Mouse (Mus musculus): ENCODE results near the gene Slc35e3. TPM values are rescaled to one million over a fixed set of nuclear protein-coding genes. Genes with fewer than 3 reads are reported as not detected.

Gene Slc35e3
- total RNA-seq, 2 experiments from 2014 or later: 6.3 to 6.6 TPM

DNA sequence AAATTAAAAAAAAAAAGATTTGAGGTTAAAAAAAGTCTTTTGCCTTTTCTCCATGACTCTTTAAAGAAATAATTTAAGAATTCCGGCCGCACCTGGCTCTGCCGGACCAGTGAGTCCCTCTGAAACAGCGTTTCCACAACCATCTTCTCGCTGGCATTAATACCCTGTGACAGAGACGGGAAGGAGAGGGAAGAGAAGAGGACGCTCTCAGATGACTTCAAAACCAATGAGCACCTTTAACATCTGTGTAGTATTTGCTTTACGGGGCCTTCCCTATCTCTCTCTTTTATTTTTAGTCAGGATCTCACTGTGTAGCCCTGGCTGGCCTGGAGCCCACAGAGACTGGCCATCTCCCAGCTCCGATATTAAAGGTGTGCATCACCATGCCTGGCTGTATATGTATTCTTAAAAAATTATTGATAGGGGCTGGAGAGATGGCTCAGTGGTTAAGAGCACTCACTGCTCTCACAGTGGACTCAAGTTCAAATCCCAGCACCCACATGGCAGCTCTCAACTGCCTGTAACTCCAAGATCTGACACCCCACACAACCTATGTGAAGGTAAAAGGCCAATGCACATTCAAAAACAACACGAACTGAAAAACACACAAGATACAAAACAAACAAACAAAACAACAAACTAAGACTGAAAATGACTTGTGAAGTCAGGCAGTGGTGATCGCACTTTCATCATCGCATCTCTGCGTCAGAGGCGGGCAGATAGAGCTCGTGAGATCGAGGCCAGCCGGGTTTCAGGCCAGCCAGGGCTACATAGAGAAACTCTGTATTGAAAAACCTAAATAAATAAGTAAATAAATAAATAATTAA lies 31.5 kb upstream of the Slc35e3 start:
- DNase-seq: no peak
- intact Hi-C loops (cut with DNase I): loop anchor here (5.0 kb wide), 1 partner anchor 335 kb away; no protein-coding TSS in a partner anchor

DNA sequence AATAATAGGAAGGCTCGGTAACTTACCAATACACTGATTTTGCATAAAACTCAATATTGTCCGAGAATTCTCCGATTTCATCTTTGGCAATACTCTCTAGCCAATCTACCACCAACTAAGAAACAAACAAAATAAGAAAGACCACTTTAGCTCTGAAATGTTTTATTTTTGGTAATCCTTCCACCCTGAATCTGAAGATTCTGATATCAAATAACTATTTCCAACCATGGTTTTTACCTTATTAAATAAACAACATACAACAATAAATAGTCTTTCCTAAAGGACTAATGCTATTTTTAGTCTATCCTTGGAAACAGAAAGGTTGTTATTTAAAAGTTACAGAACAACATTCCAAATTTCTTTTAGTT lies 30.9 kb upstream of the Slc35e3 start:
- intact Hi-C loops (cut with DNase I): loop anchor here (5.0 kb wide), 1 partner anchor 335 kb away; no protein-coding TSS in a partner anchor
- no peak for DNase-seq

DNA sequence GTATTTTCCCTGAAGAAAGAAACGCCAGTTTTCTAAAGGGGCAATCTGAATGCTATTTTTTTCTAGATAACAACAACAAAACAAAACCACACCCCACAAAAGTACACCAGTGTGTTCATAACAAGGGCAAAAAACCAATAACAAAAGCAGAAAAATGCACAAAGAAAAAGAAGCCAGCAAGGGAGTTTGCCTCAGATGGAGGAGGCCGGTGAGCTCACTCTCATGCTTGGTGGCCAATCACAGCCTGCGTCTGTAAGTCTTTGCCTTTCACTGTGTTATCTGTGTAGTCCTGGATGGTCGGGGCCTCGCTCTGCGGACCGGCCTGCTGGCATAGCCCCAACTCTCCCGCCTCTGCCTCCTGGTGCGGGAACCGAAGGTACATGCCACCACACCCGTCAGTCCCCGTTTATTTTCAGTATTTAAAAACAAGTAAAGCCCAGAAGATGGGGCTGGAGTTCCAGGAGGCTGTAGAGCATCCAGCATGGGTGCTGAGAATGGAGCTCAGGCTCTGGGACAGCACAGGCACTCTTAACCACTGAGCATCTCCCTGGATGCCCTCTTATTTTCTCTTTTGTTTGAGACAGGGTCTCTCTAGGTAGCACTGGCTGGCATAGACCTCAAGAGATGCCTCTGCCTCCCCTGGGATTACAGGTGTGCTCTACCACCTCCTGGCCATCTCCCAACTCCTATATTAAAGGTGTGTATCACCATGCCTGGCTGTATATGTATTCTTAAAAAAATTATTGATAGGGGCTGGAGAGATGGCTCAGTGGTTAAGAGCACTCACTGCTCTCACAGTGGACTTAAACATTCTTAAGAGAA lies 30.3 kb upstream of the Slc35e3 start:
- intact Hi-C loops (cut with DNase I): loop anchor here (5.0 kb wide), 1 partner anchor 336 kb away; no protein-coding TSS in a partner anchor
- DNase-seq: no peak

DNA sequence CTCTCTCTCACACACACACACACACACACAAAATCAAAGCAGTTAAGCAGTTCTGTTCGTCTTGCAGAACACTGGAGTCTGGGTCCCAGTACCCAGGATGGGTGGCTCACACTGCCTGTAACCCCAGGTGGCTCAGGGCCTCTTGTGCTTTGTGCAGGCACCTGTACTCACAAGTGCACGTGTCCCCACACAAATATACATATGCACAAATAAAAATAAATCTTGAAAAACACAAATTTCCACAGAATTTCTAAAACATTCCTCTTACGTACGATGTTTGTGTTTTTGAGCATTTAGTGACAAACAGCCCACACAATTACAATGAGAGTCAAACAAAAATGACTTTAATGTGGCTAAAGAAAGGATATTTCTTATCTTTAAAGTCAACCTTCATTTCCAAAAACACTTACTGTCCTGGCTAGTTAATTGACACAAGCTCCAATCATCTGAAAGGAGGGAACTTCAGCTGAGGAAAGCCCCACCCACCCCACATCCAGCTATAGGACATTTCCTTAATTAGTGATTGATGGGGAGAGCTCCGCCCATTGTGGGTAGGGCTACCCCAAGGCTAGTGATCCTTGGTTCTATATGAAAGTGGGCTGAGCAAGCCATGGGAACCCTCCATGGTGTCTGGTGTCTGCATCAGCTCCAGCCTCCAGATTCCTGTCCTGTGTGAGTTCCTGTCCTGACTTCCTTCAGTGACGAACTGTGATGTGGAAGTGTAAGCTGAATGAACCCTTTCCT lies 29.4 kb upstream of the Slc35e3 start:
- intact Hi-C loops (cut with DNase I): loop anchor here (5.0 kb wide), 1 partner anchor 337 kb away; no protein-coding TSS in a partner anchor
- no peak for DNase-seq

DNA sequence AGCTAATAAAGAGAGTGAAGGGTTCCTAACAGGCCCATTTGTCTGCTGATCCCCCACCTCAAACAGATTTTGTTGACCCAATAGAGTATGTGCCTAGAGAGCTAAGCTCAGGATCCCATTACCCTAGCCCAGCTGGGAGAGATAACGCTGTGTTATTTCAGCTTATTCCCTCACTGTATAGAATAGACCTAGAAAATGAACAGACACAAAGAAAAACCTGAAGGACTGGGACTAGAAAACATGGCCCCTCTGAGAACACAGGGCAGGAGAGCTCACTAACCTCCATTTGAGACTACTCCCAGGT lies 28.6 kb upstream of the Slc35e3 start:
- DNase-seq: no peak
- intact Hi-C loops (cut with DNase I): loop anchor here (5.0 kb wide), 1 partner anchor 338 kb away; no protein-coding TSS in a partner anchor

DNA sequence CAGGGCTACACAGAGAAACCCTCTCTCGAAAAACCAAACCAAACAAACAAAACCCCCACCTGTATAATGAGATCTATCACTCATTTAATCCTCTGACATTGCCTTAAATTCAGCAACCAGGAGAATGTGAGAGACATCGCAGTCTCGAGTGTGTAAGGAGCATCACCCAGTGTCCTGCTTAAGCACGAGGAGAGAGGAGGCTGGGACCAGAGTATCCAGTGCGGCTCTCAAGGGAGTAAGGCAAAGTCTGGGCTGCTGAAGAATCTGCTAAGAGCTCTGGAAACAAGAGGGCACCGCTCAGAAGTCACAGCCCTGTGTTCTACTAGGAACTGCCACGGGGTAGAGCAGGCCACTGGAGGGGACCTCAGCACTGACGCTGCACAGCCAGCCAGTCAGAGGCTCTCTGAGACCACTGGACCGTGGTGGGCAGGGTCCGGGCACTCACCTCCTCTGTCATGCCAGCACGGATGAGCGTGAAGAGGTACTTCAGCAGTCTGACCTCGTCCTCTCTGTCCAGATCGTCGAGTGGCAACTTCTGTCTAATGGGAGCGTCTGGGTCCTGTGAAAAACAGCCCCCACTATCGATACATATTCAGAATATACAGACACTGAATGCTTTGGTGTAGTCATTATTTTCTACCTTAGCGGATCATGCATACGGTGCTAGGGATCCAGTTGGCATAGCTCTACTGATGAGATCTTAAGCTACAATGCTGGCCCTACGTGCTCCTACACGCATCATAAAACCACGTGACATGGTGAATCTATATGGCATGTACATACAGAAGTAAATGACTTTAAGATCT lies 28.0 kb upstream of the Slc35e3 start:
- intact Hi-C loops (cut with DNase I): no loop called here
- DNase-seq: no peak

DNA sequence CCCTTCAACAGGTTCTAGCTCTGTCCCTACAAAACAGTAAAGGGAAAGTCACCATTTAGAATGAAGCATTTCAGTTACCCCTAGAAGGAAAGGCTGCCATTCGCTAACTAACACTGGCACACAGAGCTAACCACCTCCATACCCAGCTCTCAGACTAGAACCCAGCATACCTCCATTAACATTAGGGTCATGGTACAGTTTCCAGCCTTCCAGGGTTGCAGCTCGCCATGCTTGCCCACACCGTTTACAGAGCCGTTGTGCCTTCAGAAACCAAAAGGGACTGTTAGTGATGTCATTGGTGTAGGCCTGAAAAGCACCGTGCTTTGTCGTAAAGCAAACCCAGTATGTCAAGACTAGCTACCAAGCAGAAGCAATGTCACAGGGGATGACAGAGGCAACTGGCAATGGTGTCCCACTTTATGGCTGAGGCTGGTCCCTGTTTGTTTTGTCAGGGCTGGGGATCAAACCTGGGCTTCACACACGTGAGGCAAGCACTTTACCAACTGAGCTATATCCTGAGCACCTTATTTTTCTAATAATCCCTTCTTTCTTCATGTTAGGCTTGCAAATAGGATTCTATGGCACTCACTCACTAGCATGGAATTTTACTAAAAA lies 27.0 kb upstream of the Slc35e3 start:
- intact Hi-C loops (cut with DNase I): no loop called here
- no peak for DNase-seq

DNA sequence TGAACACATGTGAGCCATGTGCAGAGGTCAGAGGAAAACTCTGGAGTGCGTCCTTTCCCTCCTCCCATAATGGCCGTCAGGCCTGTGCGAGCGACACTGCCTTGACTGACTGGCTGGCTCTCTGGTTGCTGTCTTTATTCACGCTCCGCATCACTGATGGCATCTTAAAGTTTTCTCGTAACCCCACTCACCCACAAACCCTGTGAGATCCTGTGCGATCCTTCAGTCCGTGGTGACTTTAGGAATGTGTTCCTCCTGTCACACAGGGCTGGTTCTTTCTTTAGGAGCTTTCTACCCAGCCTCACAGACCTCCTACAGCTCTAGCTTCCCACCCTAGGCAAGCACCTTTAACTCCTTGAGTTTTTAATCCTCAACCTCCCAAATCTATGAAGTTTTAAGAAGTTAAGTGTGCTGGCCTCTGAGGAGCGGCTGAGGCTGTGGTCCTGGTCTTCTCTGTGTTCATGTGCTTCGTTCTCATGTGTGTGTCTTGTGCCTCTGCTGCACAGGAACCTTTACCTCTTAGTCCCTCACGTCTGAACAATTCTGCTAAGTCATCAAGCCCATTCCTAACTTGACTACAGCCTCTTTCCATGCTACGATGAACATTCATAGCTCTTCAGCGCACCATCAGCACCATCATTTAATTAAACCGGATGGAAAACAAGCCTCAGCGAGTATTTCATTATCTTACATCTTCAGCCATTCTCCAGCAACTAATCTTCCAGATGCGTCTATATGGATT lies 26.4 kb upstream of the Slc35e3 start:
- no peak for DNase-seq
- intact Hi-C loops (cut with DNase I): no loop called here

DNA sequence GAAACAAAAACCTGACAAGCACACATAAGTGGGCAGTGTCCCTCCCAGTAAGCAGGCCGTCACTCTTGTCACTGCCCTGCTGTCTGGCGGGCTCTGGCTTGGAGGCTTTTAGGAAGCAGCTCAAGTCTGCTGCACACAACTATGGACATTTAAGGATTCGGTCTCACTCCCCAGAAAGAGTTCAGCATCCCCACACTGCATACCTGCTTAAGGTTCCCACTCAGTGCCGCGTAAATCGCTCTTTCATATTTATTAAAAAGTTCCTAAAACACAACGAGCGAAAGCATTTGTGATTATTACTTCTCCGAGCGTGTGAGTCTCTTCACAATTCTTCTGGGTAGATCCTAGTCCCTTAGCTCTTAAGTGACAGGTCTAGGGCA lies 25.0 kb upstream of the Slc35e3 start:
- DNase-seq: no peak
- intact Hi-C loops (cut with DNase I): no loop called here

DNA sequence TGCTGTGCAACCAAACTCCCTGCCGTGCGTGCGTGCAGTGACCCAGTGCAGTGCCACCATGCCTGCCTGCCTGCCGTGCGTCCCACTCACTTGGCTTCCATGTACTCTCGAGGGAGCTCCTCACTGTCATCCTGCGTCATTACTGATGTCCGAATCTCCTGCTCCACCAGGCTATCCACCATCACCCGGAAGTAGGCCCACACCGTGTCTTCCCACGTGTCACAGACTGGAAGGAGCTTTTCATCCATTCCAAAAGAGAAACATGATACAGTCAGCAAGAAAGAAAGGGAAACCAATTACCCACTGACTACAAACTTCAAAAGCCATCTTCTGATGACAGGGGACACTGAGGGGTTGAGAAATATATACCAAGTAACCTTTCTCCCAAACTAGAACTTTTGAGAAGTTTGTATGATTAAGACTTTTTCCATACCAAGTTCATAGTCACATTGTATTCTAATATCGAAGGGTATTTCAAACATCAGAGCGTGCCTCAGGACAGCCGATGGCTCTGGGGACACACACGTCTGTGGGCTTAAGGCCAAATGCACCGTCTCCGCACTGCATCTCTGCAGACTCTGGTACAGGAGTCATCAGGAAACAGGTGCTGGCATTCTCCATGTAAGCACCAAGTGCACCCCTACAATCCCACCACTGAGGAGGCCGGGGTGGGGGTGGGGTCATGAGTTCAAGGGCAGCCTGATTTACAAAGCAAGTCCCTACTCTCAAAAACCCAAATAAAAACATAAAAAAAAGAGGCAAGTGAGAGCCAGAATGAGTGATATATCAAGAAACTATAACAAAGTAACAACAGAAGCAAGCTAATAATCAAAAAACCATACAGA lies 24.3 kb upstream of the Slc35e3 start:
- no peak for DNase-seq

DNA sequence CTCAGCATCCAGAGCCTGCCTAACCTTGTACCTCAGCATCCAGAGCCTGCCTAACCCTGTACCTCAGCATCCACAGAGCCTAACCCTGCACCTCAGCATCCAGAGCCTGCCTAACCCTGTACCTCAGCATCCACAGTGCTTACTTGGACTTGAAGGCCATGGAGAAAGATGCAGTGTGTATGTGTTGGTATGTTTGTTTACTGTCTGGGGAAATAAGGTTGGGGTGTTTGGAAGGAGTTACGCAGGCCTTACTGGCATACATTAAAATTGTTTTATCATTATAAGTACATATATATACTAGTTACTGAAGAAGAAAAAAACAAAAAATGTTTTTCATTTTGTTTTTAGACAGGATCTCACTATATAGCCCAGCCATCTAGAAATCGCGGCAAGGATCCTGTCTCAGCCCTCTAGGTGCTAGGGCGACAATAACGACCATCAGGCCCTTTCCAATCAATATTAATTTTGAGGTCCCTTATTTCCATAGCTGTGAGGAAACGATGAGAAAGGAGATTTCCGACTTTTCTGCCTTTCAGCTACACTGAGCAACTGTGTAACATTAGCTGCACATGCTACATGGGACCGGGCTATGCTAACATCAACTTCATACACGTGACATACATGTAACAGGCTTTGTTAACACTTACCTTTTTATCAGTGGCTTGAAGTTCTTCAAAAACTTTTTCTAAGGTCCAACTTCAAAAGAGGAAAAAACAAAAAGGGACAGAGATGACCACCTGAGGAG lies 23.5 kb upstream of the Slc35e3 start:
- intact Hi-C loops (cut with DNase I): no loop called here
- DNase-seq: no peak

More for the DNA sequence above, 24.3 kb upstream of the Slc35e3 start:
- intact Hi-C loops (cut with DNase I): no loop called here

DNA sequence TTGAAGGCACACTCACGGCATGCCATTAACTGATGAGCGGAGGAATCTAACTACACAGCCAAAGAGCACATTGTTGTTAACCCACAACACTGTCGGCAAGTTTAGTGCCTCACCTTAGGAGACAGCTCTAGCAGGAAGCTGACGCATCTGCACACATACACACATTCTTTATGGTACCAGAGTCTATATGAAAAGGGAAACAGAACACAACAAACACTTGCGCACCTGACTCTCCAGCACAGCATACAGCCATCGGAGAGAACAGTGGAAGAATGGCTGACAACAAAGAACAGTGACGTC lies 21.9 kb upstream of the Slc35e3 start:
- intact Hi-C loops (cut with DNase I): no loop called here
- DNase-seq: no peak

DNA sequence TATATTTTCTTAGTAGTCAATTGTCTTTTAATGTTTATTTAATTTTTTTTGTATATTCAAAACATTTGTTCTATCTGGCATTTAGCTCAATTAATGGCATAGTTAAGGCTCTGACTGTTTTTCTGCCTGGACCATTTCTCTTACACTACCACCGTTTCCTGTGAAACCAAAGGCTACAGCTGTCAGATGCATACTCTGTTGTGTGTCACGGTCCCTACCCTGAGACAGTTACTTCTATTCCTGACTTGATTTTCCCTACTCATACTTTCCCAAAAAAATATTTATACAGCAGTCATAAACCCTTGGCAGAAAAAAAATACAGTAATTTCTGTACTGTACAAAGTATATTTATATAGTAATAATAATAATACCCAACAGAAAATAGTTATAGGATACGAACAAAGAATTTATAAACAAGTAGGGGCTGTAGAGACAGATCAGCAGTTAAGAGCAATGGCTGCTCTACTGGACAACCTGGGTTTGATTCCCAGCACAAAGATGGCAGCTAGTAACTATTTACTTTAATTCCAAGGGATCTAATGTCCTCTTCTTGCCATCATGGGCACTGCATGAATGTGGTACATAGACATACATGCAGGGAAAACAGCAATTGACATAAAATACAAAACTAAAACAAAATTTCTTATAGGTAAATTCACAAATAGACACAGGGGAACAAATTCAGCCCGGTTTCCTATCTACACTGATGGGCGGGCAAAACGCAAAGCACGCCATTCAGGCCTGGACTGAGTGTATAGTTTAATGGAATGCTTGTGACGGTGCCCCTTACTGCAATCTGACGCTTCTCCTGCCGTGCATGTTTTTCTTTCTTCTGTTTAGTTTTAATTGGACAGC lies 21.3 kb upstream of the Slc35e3 start:
- no peak for DNase-seq
- intact Hi-C loops (cut with DNase I): no loop called here

DNA sequence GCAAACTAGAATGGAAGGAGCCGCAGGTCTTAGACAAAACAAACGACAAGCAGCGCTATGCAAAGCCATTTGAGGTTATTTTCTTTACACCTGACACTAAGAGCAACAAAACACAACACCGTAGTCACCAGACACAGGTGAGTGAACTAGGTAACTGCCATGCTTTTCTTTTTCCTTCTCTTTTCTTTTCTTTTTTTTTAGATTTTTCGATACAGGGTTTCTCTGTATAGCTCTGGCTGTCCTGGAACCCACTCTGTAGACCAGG lies 20.7 kb upstream of the Slc35e3 start:
- intact Hi-C loops (cut with DNase I): no loop called here

DNA sequence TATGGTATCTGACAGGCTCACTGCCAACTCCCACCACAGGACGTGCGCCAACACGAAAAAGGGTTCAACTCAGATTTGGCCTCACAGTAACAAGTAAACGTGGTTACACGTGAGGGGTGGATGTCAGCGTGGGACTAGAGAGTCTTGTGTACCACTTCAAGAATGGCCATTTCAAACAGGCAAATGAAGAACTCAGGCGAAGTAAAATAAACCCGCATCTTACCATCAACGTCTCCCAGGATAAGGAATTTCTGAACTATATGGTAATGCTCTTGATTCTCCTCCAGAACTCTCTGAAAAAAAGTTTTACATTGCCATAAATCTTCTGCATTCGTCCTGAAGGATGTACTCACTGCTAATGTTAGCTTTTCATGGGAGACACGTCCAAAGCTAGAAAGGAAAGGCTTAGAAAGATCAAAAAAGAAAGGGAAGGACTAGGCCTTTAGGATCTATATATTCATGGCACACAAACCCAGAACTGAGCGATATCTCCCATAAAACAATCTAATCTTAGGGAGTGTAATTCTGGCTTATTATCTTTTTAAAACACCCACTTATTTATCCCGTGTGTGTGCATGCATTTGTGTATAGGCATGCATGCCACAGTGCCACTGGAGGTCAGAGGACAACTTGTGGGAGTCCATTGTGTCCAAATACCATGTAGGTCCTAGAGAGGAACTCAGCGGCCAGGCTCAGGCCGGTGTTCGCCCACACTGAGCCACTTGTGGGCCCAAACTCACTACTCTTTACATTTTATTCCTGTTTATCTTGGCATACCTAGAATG lies 20.1 kb upstream of the Slc35e3 start:
- intact Hi-C loops (cut with DNase I): no loop called here
- no peak for DNase-seq

More for the DNA sequence above, 20.7 kb upstream of the Slc35e3 start:
- DNase-seq: no peak
